Mouse (Mus musculus) layer of hippocampus, adult 11-12 months (tissue): ENCODE measurements around the gene Upb1.
"Not testable (repeated sequence)": the region's sequence is repeated elsewhere in the genome, so short reads cannot be mapped to it uniquely, and the experiment has no call there.

Experiments used
- DNase-seq: peaks from one replicate; pipeline ENCODE4 v3.0.0; 2022; ENCODE audit warnings: low spot score

Upb1 gene

GRCm38 (mm10) chr10:75400958-75401357 lies at the start of gene Upb1:
Upb1 (plus strand) TSS chr10:75401115.
- no peak for DNase-seq

DNA sequence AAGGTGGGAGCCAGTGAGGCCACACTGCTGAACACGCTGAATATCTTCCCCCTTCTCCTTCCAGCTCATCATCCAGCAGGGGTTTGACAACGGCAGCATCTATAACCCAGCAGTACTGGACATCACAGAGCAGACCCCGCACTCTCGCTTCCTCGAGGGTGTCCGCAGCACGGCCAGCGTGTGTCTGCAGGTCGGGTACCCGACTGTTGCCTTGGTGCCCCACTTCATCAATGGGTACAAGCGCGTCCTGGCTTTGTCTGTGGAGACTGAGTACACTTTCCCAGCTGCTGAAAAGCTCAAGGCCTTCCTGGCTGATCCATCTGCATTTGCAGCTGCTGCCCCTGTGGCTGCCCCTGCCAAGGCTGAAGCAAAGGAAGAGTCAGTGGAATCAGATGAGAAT lies 48.4 kb upstream of the Upb1 start:
- DNase-seq = no peak

GRCm38 (mm10) chr10:75353838-75354241 lies 47.1 kb upstream of the Upb1 start:
- not testable (repeated sequence) for DNase-seq

GRCm38 (mm10) chr10:75355341-75355740 lies 45.6 kb upstream of the Upb1 start:
- DNase-seq = no peak

- not testable (repeated sequence) for DNase-seq
Observed at GRCm38 (mm10) chr10:75364214-75364690, 36.7 kb upstream of the Upb1 start.

GRCm38 (mm10) chr10:75364796-75365195 lies 36.1 kb upstream of the Upb1 start:
- no peak for DNase-seq

GRCm38 (mm10) chr10:75365231-75365633 lies 35.7 kb upstream of the Upb1 start:
- no peak for DNase-seq

- DNase-seq = peak; percentile 5
Observed at GRCm38 (mm10) chr10:75373655-75374351, 27.1 kb upstream of the Upb1 start.

- no peak for DNase-seq
Observed at GRCm38 (mm10) chr10:75378688-75379087, 22.2 kb upstream of the Upb1 start.

- no peak for DNase-seq
Observed at GRCm38 (mm10) chr10:75390156-75390555, 10.8 kb upstream of the Upb1 start.

DNA sequence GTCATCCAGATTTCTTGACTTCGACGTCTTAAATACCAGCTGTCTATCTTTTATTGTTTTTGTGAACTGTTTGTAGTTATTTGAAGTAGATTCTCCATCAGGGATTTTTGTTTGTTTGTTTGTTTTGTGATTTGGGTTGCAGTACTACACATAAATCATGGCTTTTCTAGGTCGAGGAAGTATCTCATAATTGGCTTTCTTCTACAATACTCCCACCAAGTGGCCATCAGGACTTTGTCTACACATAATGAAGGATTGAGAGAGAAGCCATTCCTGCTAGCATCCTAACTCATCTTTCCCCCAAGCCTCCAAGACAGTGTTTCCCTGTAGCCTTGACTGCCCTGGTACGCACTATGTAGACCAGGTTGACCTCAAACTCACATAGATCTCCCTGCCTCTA lies 10.1 kb upstream of the Upb1 start:
- no peak for DNase-seq

- DNase-seq = no peak
Observed at GRCm38 (mm10) chr10:75394796-75395195, 6.1 kb upstream of the Upb1 start.

DNA sequence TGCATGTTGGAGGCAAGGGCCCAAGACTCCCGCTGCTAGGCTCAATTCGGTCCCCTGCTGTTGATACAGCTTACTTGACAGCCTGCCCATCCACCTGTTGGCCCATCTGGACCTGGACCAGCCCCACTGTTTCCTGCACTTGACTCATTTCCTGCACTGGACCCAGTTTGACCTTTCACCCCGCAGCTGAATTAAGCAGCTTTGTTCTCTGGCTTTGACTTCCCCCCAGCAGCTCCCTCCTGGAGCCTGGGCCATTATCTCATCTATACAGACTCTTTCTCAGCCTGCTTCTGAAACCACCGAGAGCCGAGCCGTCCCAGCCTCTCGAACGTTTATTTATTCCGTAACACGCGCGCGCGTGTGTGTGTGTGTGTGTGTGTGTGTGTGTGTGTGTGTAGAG lies 3.9 kb upstream of the Upb1 start:
- no peak for DNase-seq

DNA sequence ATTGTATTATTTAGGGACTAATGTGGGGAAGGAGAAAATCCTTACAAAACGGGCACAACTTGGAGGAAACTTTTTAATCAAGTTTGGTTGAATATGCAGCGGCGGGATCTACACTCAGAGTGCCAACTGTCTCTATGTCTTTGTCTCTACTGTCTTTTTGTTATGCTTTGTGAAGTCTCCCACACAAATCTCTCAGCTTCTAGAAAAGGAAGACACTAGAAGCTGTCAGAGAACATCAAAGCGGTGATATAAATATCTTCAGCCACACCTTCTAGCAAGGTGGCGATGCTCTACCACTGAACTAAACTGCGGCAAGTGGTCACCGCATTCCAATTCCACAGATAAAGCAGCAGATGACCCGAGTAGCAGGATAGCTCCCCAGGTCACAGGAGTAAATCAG lies 5.0 kb downstream of the Upb1 start:
- no peak for DNase-seq

GRCm38 (mm10) chr10:75406755-75407154 lies 5.8 kb downstream of the Upb1 start:
- no peak for DNase-seq

DNA sequence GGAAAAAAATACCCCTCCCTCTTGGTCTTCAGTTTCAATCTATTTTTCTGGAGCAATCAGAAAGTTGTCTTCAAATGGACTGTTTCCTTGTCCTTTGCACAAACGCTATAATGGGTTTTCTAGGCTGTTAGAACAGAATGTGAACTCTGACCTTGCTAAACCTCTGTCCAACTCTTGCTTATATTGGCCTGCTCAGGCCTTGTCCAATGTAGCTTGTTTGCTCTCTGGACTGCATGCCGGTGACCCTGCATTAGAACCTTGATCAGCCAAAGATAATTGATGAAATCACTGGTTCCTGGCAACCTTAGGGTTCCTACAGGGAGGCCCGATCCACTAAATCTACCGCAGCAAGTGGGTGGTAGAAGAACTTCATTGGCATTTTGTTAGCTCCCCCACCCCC lies 6.8 kb downstream of the Upb1 start:
- no peak for DNase-seq

DNA sequence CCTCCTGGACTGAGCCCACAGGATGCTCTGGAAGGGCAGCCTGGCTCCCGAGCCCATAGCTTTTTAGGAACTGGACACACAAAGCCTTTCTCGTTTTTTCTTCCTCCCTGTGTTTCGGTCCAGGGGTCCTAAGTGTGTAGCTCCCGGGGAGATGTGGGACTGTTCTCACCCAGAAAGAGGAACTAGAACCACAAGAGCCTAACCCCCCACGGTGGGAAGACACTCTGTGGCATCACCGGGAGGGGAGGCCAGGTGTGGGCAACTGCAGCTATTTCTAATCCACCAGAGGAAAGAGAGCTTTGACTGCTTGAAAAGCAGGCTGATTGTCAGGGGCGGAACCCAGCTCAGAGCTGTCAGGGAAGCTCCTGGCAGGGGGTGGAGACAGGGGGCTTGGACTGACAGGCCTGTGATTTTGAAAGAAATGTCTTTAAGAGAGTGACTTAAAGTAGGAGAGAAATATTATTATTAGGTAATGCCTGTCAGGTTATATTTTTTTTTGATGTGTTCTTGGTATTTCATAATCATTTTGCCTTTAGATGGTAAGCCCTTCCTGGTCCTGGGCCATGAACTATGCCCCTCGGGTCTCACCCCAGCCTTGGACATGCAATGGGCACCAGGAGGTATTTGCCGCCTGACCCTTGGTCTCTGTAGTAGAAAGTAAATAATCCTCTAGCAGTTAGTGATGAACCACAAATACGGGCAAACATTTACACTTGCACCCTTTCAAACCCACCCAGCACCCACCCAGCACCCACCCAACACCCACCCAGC lies 10.6 kb downstream of the Upb1 start:
- DNase-seq = not testable (repeated sequence)

GRCm38 (mm10) chr10:75412114-75413103 lies 11.5 kb downstream of the Upb1 start:
- no peak for DNase-seq

GRCm38 (mm10) chr10:75414925-75415324 lies 14.0 kb downstream of the Upb1 start:
- DNase-seq = no peak

DNA sequence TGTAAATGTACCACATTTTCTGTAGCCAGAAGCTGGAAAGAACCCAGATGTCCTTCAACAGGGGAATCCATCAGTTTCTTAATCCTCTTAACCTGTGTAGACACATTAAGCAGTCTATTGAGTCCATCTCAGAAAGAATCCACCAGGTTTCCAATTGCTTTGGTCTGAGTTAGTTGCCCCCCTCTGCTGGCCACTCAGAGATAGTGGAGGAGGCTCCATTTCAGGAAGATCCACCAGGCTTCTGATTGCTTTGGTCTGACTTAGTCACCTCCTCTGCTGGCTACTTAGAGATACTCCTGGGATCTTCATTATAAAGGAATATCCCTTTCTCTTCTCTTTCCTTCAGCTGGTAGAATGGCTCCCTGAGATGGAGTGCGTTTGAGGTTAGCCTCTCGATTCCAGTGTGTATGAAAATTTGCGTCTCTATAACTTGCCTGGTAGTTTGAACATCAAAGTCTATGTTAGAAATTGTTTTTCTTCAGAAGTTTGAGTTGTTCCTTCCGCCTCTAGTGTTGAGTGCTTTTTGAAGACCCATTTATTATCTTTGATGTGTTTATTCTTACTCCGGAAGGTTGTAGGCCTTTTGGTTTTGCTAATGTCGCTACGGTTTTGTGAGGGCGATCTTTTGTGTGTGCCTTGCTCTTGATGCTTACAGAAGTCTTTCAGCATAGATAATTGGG lies 16.6 kb downstream of the Upb1 start:
- DNase-seq = no peak

- DNase-seq = no peak
Observed at GRCm38 (mm10) chr10:75418747-75419146, 17.8 kb downstream of the Upb1 start.

GRCm38 (mm10) chr10:75424498-75424901 lies 23.6 kb downstream of the Upb1 start:
- no peak for DNase-seq
